Mouse (Mus musculus) liver, adult 2 months (tissue): ENCODE results near the gene Msrb1.

Experiments used
- CTCF ChIP-seq: fragments of 200-500 bp; IDR thresholded peaks from 2 replicates; pipeline ENCODE4 v1.5.1; 2011; ENCODE audit warnings: low read depth, low read length, control low read depth
- POLR2A ChIP-seq: fragments of 200-500 bp; IDR thresholded peaks from 2 replicates; pipeline ENCODE4 v1.6.1; 2011; ENCODE audit warnings: low read length, control low read depth; ENCODE audit not compliant: insufficient read depth; ENCODE audit errors: extremely low read depth

DNA sequence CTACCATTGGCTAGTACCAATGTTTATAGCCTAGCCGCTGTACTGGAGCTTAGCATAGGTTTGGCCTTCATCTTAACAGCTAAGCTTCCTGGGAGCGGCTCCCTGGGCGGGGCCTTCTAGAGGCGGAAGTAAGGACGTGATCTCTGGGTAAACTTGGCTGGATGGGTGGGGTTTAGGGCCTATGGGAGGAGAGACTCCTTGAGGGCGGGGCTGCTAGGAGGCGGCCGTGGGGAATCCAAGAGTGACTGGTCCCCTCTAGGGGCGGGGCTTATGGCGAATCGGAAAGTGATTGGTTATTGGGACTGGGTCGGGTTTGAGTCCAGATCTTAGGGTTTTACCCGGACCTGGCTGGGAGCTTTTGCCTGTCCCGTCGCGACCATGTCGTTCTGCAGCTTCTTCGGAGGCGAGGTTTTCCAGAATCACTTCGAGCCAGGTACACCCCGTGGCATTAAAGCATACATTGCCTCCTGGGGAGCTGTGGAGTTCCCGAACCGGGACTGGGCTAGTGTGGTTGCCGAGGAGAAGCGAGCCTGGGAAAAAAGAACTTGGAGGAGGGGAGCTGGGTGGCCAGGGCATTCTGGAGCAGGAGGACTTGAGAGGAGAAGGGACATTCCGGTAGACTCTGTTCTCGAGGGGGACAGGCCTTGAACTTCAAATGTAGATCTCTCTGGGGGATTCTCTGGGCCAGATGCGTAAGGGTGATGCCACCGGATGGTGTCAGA is at the start of gene Msrb1:
- TF ChIP-seq POLR2A = peak; percentile 99
- TF ChIP-seq CTCF = no peak
